Mouse (Mus musculus): ENCODE data around the gene Gm42417. TPM values are rescaled to one million over a fixed set of nuclear protein-coding genes. Genes with fewer than 3 reads are reported as not detected.

Gene Gm42417
- polyA plus RNA-seq, 1 experiment from 2014 or later = 0.33 TPM

- 2% methylated on average over 46 of the region's 51 CpGs for WGBS
- H3K27ac ChIP-seq = peak within 1 kb of the TSS; percentile 99
- no peaks in the 10 kb centered on the region for H3K27me3 ChIP-seq
- H3K4me1 ChIP-seq = peaks cover 26% of the 10 kb centered on the region
- peak; percentile 99 for ATAC-seq (ENCODE audit: low FRiP score, low read depth)
- H3K4me3 ChIP-seq = peak within 1 kb of the TSS; percentile 93
- H3K36me3 ChIP-seq = peaks cover 26% of the 10 kb centered on the region
- no peaks in the 10 kb centered on the region for H3K9me3 ChIP-seq
- H3K9ac ChIP-seq = peak within 1 kb of the TSS; percentile 87
- H3K4me2 ChIP-seq (replicated peaks) = peak within 1 kb of the TSS; percentile 96
Measured at GRCm38 (mm10) chr1:36511289-36512021, 27.8 kb downstream of the Gm42417 start, which contains the start of gene Cnnm3. Gene Cnnm3 (plus strand): TSS chr1:36511867.

GRCm38 (mm10) chr1:36508238-36508637 is 31.0 kb downstream of the Gm42417 start:
- WGBS = 83% methylated on average over 5 of the region's 5 CpGs
- Histone ChIP-seq H3K4me1 (peaks cover 4% of the 10 kb centered on the region), H3K27ac (no peak overlapping the region), H3K36me3 (peaks cover 42% of the 10 kb centered on the region), H3K4me2 (replicated peaks) (no peak overlapping the region), H3K4me3 (no peak overlapping the region), H3K9me3 (no peaks in the 10 kb centered on the region), H3K9ac (no peak overlapping the region), H3K27me3 (no peaks in the 10 kb centered on the region)
- ATAC-seq (ENCODE audit: low FRiP score, low read depth) = no peak

- 6% methylated on average over 3 of the region's 3 CpGs for WGBS
- H3K36me3 ChIP-seq = peaks cover 72% of the 10 kb centered on the region
- H3K27ac ChIP-seq = no peak overlapping the region
- H3K27me3 ChIP-seq = no peaks in the 10 kb centered on the region
- H3K9ac ChIP-seq = no peak overlapping the region
- ATAC-seq (ENCODE audit: low FRiP score, low read depth) = 0 out of 2 replicates have a peak, but pooled peaks have one; percentile 21
- H3K4me3 ChIP-seq = no peak overlapping the region
- H3K9me3 ChIP-seq = no peaks in the 10 kb centered on the region
- H3K4me2 ChIP-seq (replicated peaks) = no peak overlapping the region
- no peaks in the 10 kb centered on the region for H3K4me1 ChIP-seq
Measured at GRCm38 (mm10) chr1:36501261-36501660, 38.0 kb downstream of the Gm42417 start.

GRCm38 (mm10) chr1:36497312-36497711 is 41.9 kb downstream of the Gm42417 start:
- H3K4me2 ChIP-seq (replicated peaks) = no peak overlapping the region
- peaks cover 15% of the 10 kb centered on the region for H3K4me1 ChIP-seq
- no peak for ATAC-seq (ENCODE audit: low FRiP score, low read depth)
- H3K27ac ChIP-seq = no peak overlapping the region
- no peak overlapping the region for H3K4me3 ChIP-seq
- no peak overlapping the region for H3K9ac ChIP-seq
- H3K27me3 ChIP-seq = no peaks in the 10 kb centered on the region
- peaks cover 44% of the 10 kb centered on the region for H3K36me3 ChIP-seq
- H3K9me3 ChIP-seq = no peaks in the 10 kb centered on the region
- 66% methylated on average over 2 of the region's 2 CpGs for WGBS

GRCm38 (mm10) chr1:36496719-36497118 is 42.5 kb downstream of the Gm42417 start:
- peaks cover 19% of the 10 kb centered on the region for H3K4me1 ChIP-seq

GRCm38 (mm10) chr1:36493299-36493698 is 45.9 kb downstream of the Gm42417 start:
- H3K4me3 ChIP-seq = no peak overlapping the region
- no peaks in the 10 kb centered on the region for H3K9me3 ChIP-seq
- no peaks in the 10 kb centered on the region for H3K27me3 ChIP-seq
- H3K27ac ChIP-seq = no peak overlapping the region
- no peak overlapping the region for H3K4me2 ChIP-seq (replicated peaks)
- ATAC-seq (ENCODE audit: low FRiP score, low read depth) = no peak
- H3K4me1 ChIP-seq = peaks cover 19% of the 10 kb centered on the region
- H3K36me3 ChIP-seq = peaks cover 10% of the 10 kb centered on the region; the same call in 1 of the 2 replicates
- no peak overlapping the region for H3K9ac ChIP-seq
- WGBS = 19% methylated on average over 6 of the region's 6 CpGs

More at GRCm38 (mm10) chr1:36496719-36497118, 42.5 kb downstream of the Gm42417 start:
- H3K27me3 ChIP-seq = no peaks in the 10 kb centered on the region
- H3K27ac ChIP-seq = no peak overlapping the region
- WGBS = 51% methylated on average over 2 of the region's 2 CpGs
- H3K4me3 ChIP-seq = no peak overlapping the region
- H3K9ac ChIP-seq = no peak overlapping the region
- no peak for ATAC-seq (ENCODE audit: low FRiP score, low read depth)
- H3K4me2 ChIP-seq (replicated peaks) = no peak overlapping the region
- H3K9me3 ChIP-seq = no peaks in the 10 kb centered on the region
- peaks cover 39% of the 10 kb centered on the region for H3K36me3 ChIP-seq

- 37% methylated on average over 9 of the region's 9 CpGs for WGBS
- peak; percentile 82 for ATAC-seq (ENCODE audit: low FRiP score, low read depth)
- Histone ChIP-seq H3K9me3 (no peaks in the 10 kb centered on the region), H3K4me3 (no peak overlapping the region), H3K27me3 (no peaks in the 10 kb centered on the region), H3K4me2 (replicated peaks) (no peak overlapping the region), H3K36me3 (0 out of 2 replicates have a peak, but pooled peaks cover 3% of the 10 kb centered on the region), H3K4me1 (peaks cover 19% of the 10 kb centered on the region), H3K27ac (peak overlapping the region; percentile 22; the same call in 1 of the 2 replicates), H3K9ac (no peak overlapping the region)
Measured at GRCm38 (mm10) chr1:36492416-36493139, 46.7 kb downstream of the Gm42417 start.

- H3K9ac ChIP-seq = no peak overlapping the region
- H3K4me2 ChIP-seq (replicated peaks) = no peak overlapping the region
- ATAC-seq (ENCODE audit: low FRiP score, low read depth) = no peak
- no peaks in the 10 kb centered on the region for H3K9me3 ChIP-seq
- no peak overlapping the region for H3K4me3 ChIP-seq
- H3K27ac ChIP-seq = no peak overlapping the region
- peaks cover 24% of the 10 kb centered on the region for H3K4me1 ChIP-seq
- 62% methylated on average over 6 of the region's 6 CpGs for WGBS
- H3K36me3 ChIP-seq = no peaks in the 10 kb centered on the region
- H3K27me3 ChIP-seq = no peaks in the 10 kb centered on the region
Measured at GRCm38 (mm10) chr1:36489661-36490060, 49.6 kb downstream of the Gm42417 start.

GRCm38 (mm10) chr1:36487111-36487510 is 52.1 kb downstream of the Gm42417 start:
- Histone ChIP-seq H3K36me3 (no peaks in the 10 kb centered on the region), H3K9me3 (no peaks in the 10 kb centered on the region), H3K4me1 (peaks cover 7% of the 10 kb centered on the region), H3K4me2 (replicated peaks) (no peak overlapping the region), H3K27me3 (no peaks in the 10 kb centered on the region), H3K27ac (no peak overlapping the region), H3K9ac (no peak overlapping the region), H3K4me3 (no peak overlapping the region)
- WGBS = 95% methylated on average over 9 of the region's 9 CpGs
- ATAC-seq (ENCODE audit: low FRiP score, low read depth) = no peak

- no peak overlapping the region for H3K27ac ChIP-seq
- H3K4me1 ChIP-seq = peaks cover 4% of the 10 kb centered on the region
- WGBS = 80% methylated on average over 7 of the region's 7 CpGs
- no peak for ATAC-seq (ENCODE audit: low FRiP score, low read depth)
- H3K9ac ChIP-seq = no peak overlapping the region
- no peak overlapping the region for H3K4me2 ChIP-seq (replicated peaks)
- no peaks in the 10 kb centered on the region for H3K9me3 ChIP-seq
- H3K36me3 ChIP-seq = 0 out of 2 replicates have a peak, but pooled peaks cover 2% of the 10 kb centered on the region
- H3K4me3 ChIP-seq = no peak overlapping the region
- no peaks in the 10 kb centered on the region for H3K27me3 ChIP-seq
Measured at GRCm38 (mm10) chr1:36485080-36485479, 54.1 kb downstream of the Gm42417 start.

GRCm38 (mm10) chr1:36483825-36484224 is 55.4 kb downstream of the Gm42417 start:
- H3K4me3 ChIP-seq = no peak overlapping the region
- H3K4me1 ChIP-seq = peaks cover 11% of the 10 kb centered on the region
- H3K36me3 ChIP-seq = peaks cover 5% of the 10 kb centered on the region; the same call in 1 of the 2 replicates
- H3K27ac ChIP-seq = no peak overlapping the region
- ATAC-seq (ENCODE audit: low FRiP score, low read depth) = no peak
- H3K4me2 ChIP-seq (replicated peaks) = no peak overlapping the region
- WGBS = 71% methylated on average over 4 of the region's 4 CpGs
- H3K9ac ChIP-seq = no peak overlapping the region
- no peaks in the 10 kb centered on the region for H3K9me3 ChIP-seq
- no peaks in the 10 kb centered on the region for H3K27me3 ChIP-seq

Data from limb, embryonic 13.5 days (tissue).